Mouse (Mus musculus) v-Abl transformed pro-B cells (cell line): ENCODE data around the gene Hist1h2bg.
"Not testable (repeated sequence)": the region's sequence is repeated elsewhere in the genome, so short reads cannot be mapped to it uniquely, and the experiment has no call there.

Experiments used
- in situ Hi-C, 2 experiments: fragments of 400-800 bp; cut with MboI; formaldehyde crosslinking; loops; one replicate each; pipeline ENCODE4 v1.15.1; 2025; ENCODE audit not compliant: unreplicated experiment in 2 of 2

The Hist1h2bg gene

DNA sequence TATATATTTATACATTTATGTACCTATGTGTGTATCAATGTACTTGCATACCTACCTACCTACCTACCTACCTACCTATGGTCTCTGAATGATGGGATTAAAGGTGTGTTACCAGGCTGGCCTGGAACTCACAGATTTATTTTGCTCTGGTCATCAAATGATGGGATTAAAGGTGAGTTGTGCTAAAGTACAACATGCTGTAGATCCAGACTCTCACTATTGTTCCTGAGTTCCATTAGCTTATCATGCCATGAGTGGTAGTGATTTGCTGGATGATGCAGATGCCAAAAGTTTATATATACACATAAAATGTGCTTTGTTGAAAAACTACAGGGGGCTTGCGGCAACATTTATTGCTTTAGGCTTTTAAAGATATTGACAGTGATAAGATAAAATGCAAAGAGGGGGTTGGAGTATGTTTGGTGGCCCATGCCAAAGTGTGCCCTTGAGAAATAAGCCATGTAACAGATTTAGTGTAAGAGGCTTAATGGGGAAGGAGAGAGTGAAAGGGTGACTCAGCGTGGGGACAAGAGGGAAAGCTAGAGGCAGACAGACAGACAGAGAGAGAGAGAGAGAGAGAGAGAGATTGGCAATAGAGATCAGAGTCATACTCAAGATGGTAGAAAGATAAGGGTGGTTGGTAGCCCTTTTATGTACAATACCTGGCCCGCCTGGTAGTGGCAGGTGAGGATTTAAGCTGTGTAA, 34.0 kb upstream of the Hist1h2bg start:
- in situ Hi-C loops, result no loop called here

DNA sequence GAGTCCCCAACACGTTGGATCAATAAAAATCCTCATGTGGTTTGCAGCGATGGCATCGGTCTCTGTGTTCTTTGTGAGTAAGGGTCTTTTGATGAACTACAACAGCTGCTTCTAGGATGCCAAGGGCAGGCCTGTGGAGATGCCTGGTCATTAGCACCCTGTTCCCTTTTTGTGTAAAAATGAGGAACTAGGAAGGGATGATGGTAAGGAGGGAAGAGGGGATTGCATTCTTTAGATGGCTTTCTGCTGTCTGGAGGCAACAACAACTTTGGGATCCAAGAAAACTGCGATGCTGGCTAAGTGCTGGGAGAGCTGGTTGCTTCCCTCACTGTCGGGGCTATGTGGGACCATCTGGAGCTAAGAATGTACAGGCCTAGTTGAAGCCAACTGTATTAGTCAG, 32.9 kb upstream of the Hist1h2bg start:
- in situ Hi-C loops, result no loop called here

DNA sequence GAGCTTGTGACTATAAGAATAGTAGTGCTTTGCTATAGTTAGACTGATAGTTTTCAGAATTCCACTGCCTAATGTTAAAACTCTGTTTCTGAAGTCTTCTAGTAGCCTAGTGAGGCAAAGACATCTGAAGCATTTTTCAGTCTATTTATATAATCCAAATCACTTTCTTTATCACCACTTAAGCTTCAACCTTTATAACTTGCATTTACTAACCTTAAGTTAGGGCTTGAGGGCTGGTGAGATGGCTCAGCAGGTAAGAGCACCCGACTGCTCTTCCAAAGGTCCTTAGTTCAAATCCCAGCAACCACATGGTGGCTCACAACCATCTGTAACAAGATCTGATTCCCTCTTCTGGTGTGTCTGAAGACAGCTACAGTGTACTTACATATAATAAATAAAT, 31.4 kb upstream of the Hist1h2bg start:
- in situ Hi-C loops, result not testable (repeated sequence)

DNA sequence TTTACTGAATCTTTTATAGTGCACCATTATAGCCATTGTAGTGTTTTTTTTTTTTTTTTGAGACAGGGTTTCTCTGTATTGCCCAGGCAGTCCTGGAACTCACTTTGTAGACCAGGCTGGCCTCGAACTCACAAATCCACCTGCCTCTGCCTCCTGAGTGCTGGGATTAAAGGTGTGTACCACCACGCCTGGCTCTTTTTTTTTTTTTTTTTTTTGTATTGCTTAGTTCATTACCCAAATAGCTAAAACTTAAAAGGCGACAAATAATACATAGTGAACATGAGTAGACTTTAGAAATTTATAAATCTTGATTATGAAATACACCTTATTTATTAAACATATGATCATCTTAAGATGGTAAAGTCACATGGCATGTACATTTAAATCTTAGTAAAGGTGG, 29.7 kb upstream of the Hist1h2bg start:
- in situ Hi-C loops, result no loop called here

DNA sequence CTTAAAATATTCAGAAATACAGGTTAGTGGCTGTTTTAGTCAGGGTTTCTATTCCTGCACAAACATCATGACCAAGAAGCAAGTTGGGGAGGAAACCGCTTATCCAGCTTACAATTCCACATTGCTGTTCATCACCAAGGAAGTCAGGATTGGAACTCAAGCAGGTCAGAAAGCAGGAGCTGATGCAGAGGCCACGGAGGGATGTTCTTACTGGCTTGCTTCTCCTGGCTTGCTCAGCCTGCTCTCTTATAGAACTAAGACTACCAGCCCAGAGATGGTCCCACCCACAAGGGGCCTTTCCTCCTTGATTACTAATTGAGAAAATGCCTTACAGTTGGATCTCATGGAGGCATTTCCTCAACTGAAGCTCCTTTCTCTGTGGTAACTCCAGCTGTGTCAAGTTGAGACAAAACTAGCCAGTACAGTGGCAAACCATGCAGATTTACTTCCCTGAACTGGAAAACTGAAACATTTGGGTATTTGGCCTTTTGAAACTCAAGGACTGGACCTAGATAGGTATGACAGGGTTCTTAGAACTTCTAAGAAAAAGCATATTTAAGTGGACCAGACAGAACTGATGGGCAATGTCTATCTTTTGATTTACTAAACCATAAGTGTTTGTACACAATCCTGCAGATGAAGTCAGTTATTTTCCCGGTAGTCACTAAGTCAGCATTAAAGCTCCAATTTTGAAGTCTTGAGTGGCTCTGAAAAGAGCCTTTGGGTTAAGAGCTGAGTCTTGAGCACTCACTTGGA, 28.8 kb upstream of the Hist1h2bg start:
- in situ Hi-C loops, result not testable (repeated sequence)

DNA sequence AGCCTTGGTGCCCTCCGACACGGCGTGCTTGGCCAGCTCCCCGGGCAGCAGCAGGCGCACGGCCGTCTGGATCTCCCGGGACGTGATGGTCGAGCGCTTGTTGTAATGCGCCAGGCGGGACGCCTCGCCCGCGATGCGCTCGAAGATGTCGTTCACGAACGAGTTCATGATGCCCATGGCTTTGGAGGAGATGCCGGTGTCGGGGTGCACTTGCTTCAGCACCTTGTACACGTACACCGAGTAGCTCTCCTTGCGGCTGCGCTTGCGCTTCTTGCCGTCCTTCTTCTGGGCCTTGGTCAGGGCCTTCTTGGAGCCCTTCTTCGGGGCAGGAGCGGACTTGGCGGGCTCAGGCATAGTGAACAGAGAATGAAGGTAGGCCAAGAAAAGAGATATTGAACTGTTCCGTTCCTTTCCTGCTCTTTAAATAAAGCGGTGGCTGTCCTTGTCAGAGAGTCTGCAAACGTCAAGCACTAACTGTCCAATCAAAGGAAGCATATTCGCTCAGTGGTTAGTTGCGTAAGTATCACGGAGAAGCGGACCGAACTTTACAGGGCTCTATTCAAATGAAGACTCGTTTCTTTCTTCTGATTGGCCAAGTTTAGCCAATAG, 28.1 kb upstream of the Hist1h2bg start, which contains the start of gene Hist1h2bh:
Gene Hist1h2bh, minus strand, starts transcription at position 394 of the 609 bp plus-strand sequence.
- in situ Hi-C loops, result not testable (repeated sequence)

DNA sequence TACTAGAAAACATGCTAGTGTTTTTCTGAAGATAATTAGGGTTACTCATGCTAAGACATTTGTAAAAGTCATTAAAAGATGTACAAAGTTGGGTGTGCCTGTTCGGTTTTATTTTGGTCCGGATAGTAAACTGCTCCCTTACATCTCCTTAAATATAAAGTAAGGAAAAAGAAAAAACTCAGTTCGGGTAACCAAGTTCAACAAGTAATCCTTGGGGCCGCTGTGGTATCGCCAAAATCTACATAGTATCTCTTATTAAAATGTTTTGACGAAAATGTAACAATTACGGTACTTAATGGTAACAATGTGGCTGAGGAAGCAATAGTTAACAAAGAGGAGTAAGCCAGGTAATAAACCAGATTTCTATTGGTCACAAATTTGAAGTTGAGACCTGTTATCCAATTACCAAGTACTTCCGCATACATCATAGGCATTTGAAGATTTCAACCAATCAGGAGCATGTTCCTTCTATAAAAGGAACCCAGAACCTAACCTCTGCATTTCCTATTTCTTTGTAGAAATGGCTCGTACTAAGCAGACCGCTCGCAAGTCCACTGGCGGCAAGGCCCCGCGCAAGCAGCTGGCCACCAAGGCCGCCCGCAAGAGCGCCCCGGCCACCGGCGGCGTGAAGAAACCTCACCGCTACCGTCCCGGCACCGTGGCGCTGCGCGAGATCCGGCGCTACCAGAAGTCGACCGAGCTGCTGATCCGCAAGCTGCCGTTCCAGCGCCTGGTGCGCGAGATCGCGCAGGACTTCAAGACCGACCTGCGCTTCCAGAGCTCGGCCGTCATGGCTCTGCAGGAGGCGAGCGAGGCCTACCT, 27.0 kb upstream of the Hist1h2bg start, which contains the start of gene Hist1h3f:
Gene Hist1h3f, plus strand, starts transcription at position 88 of the 822 bp plus-strand sequence.
- in situ Hi-C loops, result no loop called here

DNA sequence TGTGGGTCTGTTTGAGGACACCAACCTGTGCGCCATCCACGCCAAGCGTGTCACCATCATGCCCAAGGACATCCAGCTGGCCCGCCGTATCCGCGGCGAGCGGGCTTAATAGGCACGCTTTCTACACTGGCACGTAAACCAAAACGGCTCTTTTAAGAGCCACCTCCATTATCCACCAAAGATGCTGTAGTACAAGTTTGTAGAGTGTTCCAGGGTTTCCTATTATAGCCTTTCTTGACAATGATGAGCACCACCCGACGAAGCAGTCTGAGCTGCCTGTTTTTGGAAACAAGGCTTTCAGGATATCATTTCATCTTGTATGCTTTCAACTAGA, 26.4 kb upstream of the Hist1h2bg start:
- in situ Hi-C loops, result not testable (repeated sequence)

DNA sequence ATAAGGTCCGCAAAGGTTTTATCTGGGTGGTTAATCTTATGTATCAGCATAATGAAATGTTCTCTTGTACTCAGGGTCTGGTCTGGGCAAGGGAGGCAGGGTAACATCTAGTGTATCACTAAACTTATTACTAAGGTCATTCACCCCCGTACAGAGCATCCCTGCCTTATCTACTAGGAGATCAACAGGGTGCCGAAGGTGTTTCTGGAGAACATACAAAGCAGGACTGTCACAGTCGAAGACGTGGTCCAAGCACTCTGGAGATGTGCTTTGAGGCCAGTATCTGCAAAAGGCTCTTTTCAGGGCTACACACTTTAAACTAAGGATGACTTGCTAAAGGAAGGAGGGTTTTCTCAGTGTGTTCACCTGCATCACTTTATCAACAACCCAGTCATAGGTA, 24.5 kb upstream of the Hist1h2bg start:
- in situ Hi-C loops, result no loop called here

DNA sequence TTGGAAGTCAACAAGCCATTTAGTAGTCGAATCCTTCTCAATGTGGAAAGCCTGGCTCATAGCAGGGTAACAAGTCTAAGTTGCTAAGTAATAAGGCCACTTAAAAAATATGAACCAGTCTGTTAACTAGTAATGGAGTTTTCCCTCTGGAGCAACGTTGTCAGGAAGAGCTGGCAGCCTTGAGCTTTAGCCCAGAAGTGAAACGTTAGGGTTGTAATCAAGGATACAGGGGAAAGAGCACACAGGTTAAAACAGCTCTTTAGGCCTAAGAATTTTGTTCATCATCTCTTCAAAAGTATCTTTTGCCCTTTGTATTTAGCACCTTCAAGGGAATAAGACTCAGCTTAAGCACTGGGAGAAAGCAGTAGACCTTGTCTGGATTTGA, 20.4 kb upstream of the Hist1h2bg start:
- in situ Hi-C loops, result loop anchor here (5.0 to 25.0 kb wide), 5 partner anchors 144 to 1796 kb away; partner anchors contain the start of genes Hist1h1t (in 1 of the 2), Hist1h2ak (in 1 of the 2), Hist1h2bb (in 1 of the 2) and Hist1h2bn (in 1 of the 2)

DNA sequence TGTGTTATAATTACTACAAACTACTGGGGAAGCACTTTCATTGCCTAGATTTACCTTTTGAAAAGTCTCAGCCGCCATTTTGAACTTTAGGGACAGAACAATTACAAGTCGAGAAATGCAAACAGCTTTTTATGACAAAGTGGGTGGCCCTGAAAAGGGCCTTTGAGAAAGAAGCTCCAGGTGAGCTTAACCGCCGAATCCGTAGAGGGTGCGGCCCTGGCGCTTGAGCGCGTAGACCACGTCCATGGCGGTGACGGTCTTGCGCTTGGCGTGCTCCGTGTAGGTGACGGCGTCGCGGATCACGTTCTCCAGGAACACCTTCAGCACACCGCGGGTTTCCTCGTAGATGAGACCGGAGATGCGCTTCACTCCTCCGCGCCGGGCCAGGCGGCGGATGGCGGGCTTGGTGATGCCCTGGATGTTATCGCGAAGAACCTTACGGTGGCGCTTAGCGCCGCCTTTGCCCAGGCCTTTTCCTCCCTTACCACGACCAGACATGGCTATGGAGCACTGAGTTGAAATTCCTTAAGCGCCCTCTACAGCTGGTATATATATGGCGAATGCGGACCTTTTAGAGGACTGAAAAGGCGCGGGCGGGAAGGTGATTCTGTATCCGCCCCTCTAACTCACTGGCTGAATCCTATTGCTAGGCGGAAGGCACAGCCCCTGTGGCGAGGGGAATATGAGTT, 19.9 kb upstream of the Hist1h2bg start, which contains the start of gene Hist1h4f:
Gene Hist1h4f, minus strand, starts transcription at position 503 of the 689 bp plus-strand sequence.
- in situ Hi-C loops, result loop anchor here (5.0 to 25.0 kb wide), 5 partner anchors 144 to 1796 kb away; partner anchors contain the start of genes Hist1h1t (in 1 of the 2), Hist1h2ak (in 1 of the 2), Hist1h2bb (in 1 of the 2) and Hist1h2bn (in 1 of the 2)

DNA sequence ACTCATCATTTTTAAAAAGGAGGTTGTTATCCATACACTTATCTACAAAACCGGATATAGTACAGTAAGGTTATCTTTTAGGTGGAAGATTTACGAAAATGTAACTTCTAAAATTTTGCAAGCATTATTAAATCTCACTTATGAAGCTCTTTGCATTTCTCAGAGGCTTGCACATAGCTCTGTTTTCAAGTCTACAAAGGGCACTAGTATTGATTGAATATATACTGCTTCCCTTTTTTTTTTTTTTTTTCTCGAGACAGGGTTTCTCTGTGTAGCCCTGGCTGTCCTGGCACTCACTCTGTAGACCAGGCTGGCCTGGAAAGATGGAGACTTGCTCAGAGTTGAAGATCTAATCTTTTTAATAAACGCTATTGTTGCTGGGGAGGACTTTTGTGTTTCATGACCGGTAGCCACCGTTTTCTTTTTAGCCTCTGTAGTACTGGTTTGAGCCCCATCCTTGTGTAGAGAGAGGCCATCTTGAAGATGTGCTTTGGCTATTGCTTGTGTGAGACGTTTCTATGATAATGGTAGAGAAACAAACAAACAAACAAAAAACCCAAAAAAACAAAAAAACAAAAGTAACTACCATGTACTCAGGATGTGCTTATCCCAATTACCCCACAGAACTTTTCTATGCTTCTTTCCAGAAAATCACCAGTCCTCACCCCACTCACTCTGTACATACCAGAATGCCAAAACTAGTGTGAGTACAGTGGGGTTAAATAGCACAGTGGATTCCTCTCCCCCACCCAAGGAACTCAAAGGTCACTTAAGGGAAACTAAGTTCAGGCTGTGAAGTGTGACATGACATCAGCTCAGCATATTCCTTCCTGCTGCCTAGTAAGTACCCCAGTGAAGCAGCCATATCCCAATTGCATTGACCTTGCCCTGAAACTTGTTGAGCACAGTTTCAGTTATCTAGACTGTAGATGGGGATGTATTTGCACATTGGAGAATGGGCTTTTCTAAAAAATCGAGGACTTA, 19.0 kb upstream of the Hist1h2bg start:
- in situ Hi-C loops, result loop anchor here (5.0 to 25.0 kb wide), 5 partner anchors 143 to 1797 kb away; partner anchors contain the start of genes Hist1h1t (in 1 of the 2), Hist1h2ak (in 1 of the 2), Hist1h2bb (in 1 of the 2) and Hist1h2bn (in 1 of the 2)

DNA sequence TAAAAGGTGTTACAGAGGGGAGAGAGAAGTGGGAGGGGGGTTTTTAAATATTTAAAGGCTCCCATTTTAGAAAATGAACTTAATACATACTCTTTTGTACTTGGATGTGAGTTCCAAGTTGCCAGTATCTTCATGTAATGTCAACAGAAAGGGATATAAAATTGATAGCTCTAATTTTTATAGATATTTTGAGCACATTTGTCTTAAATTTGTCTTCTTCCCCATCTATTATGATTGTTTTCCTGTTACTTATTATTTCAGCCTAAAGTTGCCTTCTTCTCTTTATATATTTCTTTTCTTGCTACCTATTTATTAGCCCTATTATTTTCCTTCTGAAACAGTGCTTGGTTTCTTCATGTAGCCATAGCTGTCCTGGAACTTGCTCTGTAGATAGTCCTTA, 18.2 kb upstream of the Hist1h2bg start, which contains the start of gene Hist1h1d:
Gene Hist1h1d, plus strand, starts transcription at position 301 of the 400 bp plus-strand sequence.
- in situ Hi-C loops, result loop anchor here (5.0 to 25.0 kb wide), 5 partner anchors 142 to 1798 kb away; partner anchors contain the start of genes Hist1h1t (in 1 of the 2), Hist1h2ak (in 1 of the 2), Hist1h2bb (in 1 of the 2) and Hist1h2bn (in 1 of the 2)

DNA sequence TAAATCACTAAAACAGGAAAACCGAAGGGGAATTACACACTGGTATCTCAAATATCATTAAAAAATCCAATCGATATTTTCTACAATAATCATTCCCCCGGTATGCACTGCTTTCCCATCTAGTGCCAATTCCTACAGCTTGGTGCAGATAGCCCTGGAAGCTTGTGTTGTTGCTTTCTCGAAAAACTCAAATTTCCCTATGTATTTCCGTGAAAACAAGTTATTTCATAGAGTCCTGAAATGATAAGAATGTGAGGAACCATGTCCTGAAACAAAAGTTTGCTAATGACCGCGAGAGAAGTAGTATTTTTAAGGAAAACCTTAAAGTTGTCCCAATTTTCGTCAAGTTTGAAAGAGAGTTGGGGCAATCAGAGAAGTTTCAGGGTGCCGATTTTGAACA, 16.8 kb upstream of the Hist1h2bg start:
- in situ Hi-C loops, result loop anchor here (5.0 to 25.0 kb wide), 5 partner anchors 140 to 1800 kb away; partner anchors contain the start of genes Hist1h1t (in 1 of the 2), Hist1h2ak (in 1 of the 2), Hist1h2bb (in 1 of the 2) and Hist1h2bn (in 1 of the 2)

DNA sequence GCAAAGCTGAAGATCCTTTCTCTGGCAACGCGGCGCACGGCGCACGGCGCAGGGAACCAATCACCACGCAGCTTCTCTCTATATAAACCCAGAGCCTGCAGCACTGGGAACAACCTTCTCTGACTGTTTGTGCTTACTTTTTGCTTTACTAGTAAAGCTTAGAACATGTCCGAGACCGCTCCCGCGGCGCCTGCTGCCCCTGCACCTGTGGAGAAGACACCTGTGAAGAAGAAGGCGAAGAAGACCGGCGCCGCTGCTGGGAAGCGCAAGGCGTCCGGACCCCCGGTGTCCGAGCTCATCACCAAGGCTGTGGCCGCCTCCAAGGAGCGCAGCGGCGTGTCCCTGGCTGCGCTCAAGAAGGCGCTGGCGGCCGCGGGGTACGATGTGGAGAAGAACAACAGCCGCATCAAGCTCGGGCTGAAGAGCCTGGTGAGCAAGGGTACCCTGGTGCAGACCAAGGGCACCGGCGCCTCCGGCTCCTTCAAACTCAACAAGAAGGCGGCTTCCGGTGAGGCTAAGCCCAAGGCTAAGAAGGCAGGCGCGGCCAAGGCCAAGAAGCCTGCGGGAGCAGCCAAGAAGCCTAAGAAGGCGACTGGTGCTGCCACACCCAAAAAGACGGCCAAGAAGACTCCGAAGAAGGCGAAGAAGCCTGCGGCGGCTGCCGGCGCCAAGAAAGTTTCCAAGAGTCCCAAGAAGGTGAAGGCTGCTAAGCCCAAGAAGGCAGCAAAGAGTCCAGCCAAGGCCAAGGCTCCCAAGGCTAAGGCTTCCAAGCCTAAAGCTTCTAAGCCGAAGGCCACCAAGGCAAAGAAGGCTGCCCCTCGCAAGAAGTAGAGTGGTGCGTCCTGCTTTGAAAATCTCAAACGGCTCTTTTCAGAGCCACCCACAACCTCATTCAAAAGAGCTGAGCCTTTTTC, 16.0 kb upstream of the Hist1h2bg start:
- in situ Hi-C loops, result loop anchor here (5.0 to 25.0 kb wide), 5 partner anchors 140 to 1800 kb away; partner anchors contain the start of genes Hist1h1t (in 1 of the 2), Hist1h2ak (in 1 of the 2), Hist1h2bb (in 1 of the 2) and Hist1h2bn (in 1 of the 2)

DNA sequence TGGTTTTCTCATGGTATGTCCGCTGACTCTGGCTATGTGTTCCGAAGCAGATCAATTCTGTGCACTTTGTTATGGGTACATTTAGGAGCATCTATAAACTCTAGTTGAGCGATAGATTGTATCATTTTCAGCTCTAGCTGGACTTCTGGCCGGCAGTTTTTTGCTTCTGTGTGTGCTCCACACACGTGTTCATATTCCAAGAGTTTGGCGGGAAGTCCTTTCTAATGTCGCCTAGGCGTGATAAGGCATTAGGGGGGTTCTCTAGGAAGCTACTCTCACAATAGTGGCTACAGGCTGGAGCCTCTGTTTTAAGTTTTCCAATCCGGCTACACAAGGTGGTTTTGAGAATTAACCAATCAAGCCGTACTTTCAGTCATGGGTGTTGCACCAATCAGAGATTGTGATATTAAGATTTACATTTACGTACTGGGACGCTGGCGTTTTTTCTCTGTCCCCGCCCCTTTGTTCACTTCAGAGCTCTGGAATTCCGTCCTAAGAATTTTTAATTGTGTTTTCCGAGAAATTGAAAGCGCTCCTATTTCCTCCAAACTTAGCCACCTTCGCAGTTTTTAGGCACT, 15.3 kb upstream of the Hist1h2bg start:
- in situ Hi-C loops, result loop anchor here (10.0 to 25.0 kb wide), 4 partner anchors 139 to 1801 kb away; partner anchors contain the start of genes Hist1h1t (in 1 of the 2), Hist1h2ak (in 1 of the 2), Hist1h2bb (in 1 of the 2) and Hist1h2bn (in 1 of the 2)
